Mouse (Mus musculus): Measurements from ENCODE around the gene Cd72. TPM values are rescaled to one million over a fixed set of nuclear protein-coding genes. Genes with fewer than 3 reads are reported as not detected.
A peak's percentile ranks its signal among the peaks of the same experiment; 100 is the strongest.

Cd72 gene
- polyA plus RNA-seq, 1 experiment, result 12.6 TPM

- no peak for DNase-seq
- 47% methylated on average over 16 of the region's 16 CpGs for WGBS
- H3K4me3 ChIP-seq (ENCODE audit: insufficient read depth, low read depth, low read length), result no peak overlapping the region
- H3K27ac ChIP-seq (ENCODE audit: insufficient read depth, low read depth, low read length), result peak overlapping the region; percentile 80
- H3K36me3 ChIP-seq (ENCODE audit: control insufficient read depth, insufficient read depth, low read length), result no peaks in the 10 kb centered on the region; the same call in 1 of the 2 replicates
- H3K4me1 ChIP-seq (ENCODE audit: control insufficient read depth, insufficient read depth, low read length), result peaks cover 14% of the 10 kb centered on the region
- H3K27me3 ChIP-seq (replicated peaks; ENCODE audit: control insufficient read depth, insufficient read depth, low read length), result no peaks in the 10 kb centered on the region
- no peak for TF ChIP-seq POLR2A (IDR thresholded peaks at IDR 0.05; ENCODE audit: low read depth, low read length)
- TF ChIP-seq CTCF (conservative IDR thresholded peaks at IDR 0.05; ENCODE audit: insufficient read depth, insufficient read length, low read depth, low read length), result no peak
These were observed 37.0 kb downstream of the Cd72 start for GRCm38 (mm10) chr4:43417269-43418062.

GRCm38 (mm10) chr4:43416071-43416490 lies 38.3 kb downstream of the Cd72 start:
- TF ChIP-seq POLR2A (IDR thresholded peaks at IDR 0.05; ENCODE audit: low read depth, low read length) (no peak), CTCF (conservative IDR thresholded peaks at IDR 0.05; ENCODE audit: insufficient read depth, insufficient read length, low read depth, low read length) (no peak)
- no peak for DNase-seq
- Histone ChIP-seq H3K27me3 (replicated peaks; ENCODE audit: control insufficient read depth, insufficient read depth, low read length) (no peaks in the 10 kb centered on the region), H3K4me1 (ENCODE audit: control insufficient read depth, insufficient read depth, low read length) (peaks cover 14% of the 10 kb centered on the region), H3K27ac (ENCODE audit: insufficient read depth, low read depth, low read length) (no peak overlapping the region), H3K36me3 (ENCODE audit: control insufficient read depth, insufficient read depth, low read length) (no peaks in the 10 kb centered on the region), H3K4me3 (ENCODE audit: insufficient read depth, low read depth, low read length) (no peak overlapping the region)
- 97% methylated on average over 22 of the region's 22 CpGs for WGBS

GRCm38 (mm10) chr4:43415221-43416070 lies 39.0 kb downstream of the Cd72 start:
- Histone ChIP-seq H3K36me3 (ENCODE audit: control insufficient read depth, insufficient read depth, low read length) (no peaks in the 10 kb centered on the region), H3K4me3 (ENCODE audit: insufficient read depth, low read depth, low read length) (no peak overlapping the region), H3K4me1 (ENCODE audit: control insufficient read depth, insufficient read depth, low read length) (peaks cover 14% of the 10 kb centered on the region), H3K27me3 (replicated peaks; ENCODE audit: control insufficient read depth, insufficient read depth, low read length) (no peaks in the 10 kb centered on the region), H3K27ac (ENCODE audit: insufficient read depth, low read depth, low read length) (no peak overlapping the region)
- WGBS, result 85% methylated on average over 29 of the region's 29 CpGs
- DNase-seq, result no peak
- TF ChIP-seq POLR2A (IDR thresholded peaks at IDR 0.05; ENCODE audit: low read depth, low read length) (no peak), CTCF (conservative IDR thresholded peaks at IDR 0.05; ENCODE audit: insufficient read depth, insufficient read length, low read depth, low read length) (no peak)

- 91% methylated on average over 14 of the region's 14 CpGs for WGBS
- no peak for DNase-seq
- TF ChIP-seq CTCF (conservative IDR thresholded peaks at IDR 0.05; ENCODE audit: insufficient read depth, insufficient read length, low read depth, low read length) (no peak), POLR2A (IDR thresholded peaks at IDR 0.05; ENCODE audit: low read depth, low read length) (no peak)
- peaks cover 9% of the 10 kb centered on the region for H3K4me1 ChIP-seq (ENCODE audit: control insufficient read depth, insufficient read depth, low read length)
- H3K27ac ChIP-seq (ENCODE audit: insufficient read depth, low read depth, low read length), result no peak overlapping the region
- no peaks in the 10 kb centered on the region for H3K27me3 ChIP-seq (replicated peaks; ENCODE audit: control insufficient read depth, insufficient read depth, low read length)
- no peak overlapping the region for H3K4me3 ChIP-seq (ENCODE audit: insufficient read depth, low read depth, low read length)
- H3K36me3 ChIP-seq (ENCODE audit: control insufficient read depth, insufficient read depth, low read length), result no peaks in the 10 kb centered on the region
These were observed 39.7 kb downstream of the Cd72 start for GRCm38 (mm10) chr4:43414761-43415160.

GRCm38 (mm10) chr4:43407071-43407920 lies 47.1 kb downstream of the Cd72 start:
- DNase-seq, result no peak
- no peak for TF ChIP-seq CTCF (conservative IDR thresholded peaks at IDR 0.05; ENCODE audit: insufficient read depth, insufficient read length, low read depth, low read length)
- TF ChIP-seq POLR2A (IDR thresholded peaks at IDR 0.05; ENCODE audit: low read depth, low read length), result no peak
- H3K4me3 ChIP-seq (ENCODE audit: insufficient read depth, low read depth, low read length), result peak overlapping the region; percentile 48
- peaks cover 7% of the 10 kb centered on the region for H3K4me1 ChIP-seq (ENCODE audit: control insufficient read depth, insufficient read depth, low read length)
- H3K27me3 ChIP-seq (replicated peaks; ENCODE audit: control insufficient read depth, insufficient read depth, low read length), result no peaks in the 10 kb centered on the region
- peak overlapping the region; percentile 49 for H3K27ac ChIP-seq (ENCODE audit: insufficient read depth, low read depth, low read length)
- WGBS, result 54% methylated on average over 12 of the region's 12 CpGs
- H3K36me3 ChIP-seq (ENCODE audit: control insufficient read depth, insufficient read depth, low read length), result no peaks in the 10 kb centered on the region

GRCm38 (mm10) chr4:43406162-43406971 lies 48.1 kb downstream of the Cd72 start:
- H3K27ac ChIP-seq (ENCODE audit: insufficient read depth, low read depth, low read length), result peak overlapping the region; percentile 89
- 14% methylated on average over 28 of the region's 28 CpGs for WGBS
- H3K36me3 ChIP-seq (ENCODE audit: control insufficient read depth, insufficient read depth, low read length), result no peaks in the 10 kb centered on the region
- DNase-seq, result peak; percentile 92
- no peaks in the 10 kb centered on the region for H3K27me3 ChIP-seq (replicated peaks; ENCODE audit: control insufficient read depth, insufficient read depth, low read length)
- TF ChIP-seq POLR2A (IDR thresholded peaks at IDR 0.05; ENCODE audit: low read depth, low read length) (peak; percentile 25), CTCF (conservative IDR thresholded peaks at IDR 0.05; ENCODE audit: insufficient read depth, insufficient read length, low read depth, low read length) (peak; percentile 55)
- peak overlapping the region; percentile 48 for H3K4me3 ChIP-seq (ENCODE audit: insufficient read depth, low read depth, low read length)
- peaks cover 12% of the 10 kb centered on the region for H3K4me1 ChIP-seq (ENCODE audit: control insufficient read depth, insufficient read depth, low read length)
